Mouse (Mus musculus): ENCODE results near the gene Cenps. TPM values are rescaled to one million over a fixed set of nuclear protein-coding genes. Genes with fewer than 3 reads are reported as not detected.
A peak's percentile ranks its signal among the peaks of the same experiment; 100 is the strongest.
"Not testable (repeated sequence)": the region's sequence is repeated elsewhere in the genome, so short reads cannot be mapped to it uniquely, and the experiment has no call there.

The Cenps gene
- polyA plus RNA-seq, 1 experiment from 2014 or later = 25.3 TPM

DNA sequence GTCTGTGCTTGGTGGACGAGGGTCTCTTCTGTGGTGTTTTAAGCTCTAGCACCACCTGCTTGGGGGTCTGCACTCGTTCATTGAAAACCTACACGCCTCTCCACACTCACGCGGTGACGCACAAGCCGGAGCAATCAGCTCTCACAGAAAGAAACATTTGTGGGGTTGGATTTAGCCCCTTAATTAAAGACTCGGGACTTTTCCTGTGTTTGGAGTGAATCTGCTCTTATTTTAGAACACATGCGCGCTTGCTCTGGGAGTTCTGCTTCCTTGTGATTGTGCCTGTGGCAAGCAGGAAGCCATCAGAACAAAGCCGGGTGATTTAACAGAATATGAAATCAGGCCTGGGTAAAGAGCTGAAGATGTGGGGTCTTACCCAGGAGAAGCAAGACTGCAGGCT lies 10.8 kb downstream of the Cenps start, which contains the start of gene Cort:
Cort (minus strand) TSS at position 101 of the 400 bp plus-strand sequence.
- H3K36me3 ChIP-seq (ENCODE audit: insufficient read depth, low read length) = no peaks in the 10 kb centered on the region
- no peaks in the 10 kb centered on the region for H3K4me1 ChIP-seq (replicated peaks; ENCODE audit: insufficient read depth, low read length)
- H3K27me3 ChIP-seq (ENCODE audit: insufficient read depth, low read length) = no peaks in the 10 kb centered on the region
- no peak within 1 kb of the TSS for H3K4me2 ChIP-seq (ENCODE audit: low read length)
- no peak for DNase-seq (ENCODE audit: low spot score)
- H3K27ac ChIP-seq = no peak within 1 kb of the TSS
- H3K9me3 ChIP-seq (replicated peaks; ENCODE audit: low read length) = no peaks in the 10 kb centered on the region
- no peak within 1 kb of the TSS for H3K4me3 ChIP-seq (replicated peaks; ENCODE audit: low read depth, low read length)
- no peak within 1 kb of the TSS for H3K9ac ChIP-seq (ENCODE audit: low read depth, low read length)
- no peak for ATAC-seq (replicated peaks; ENCODE audit: low FRiP score, low read depth)
- no peak for TF ChIP-seq CTCF (IDR thresholded peaks at IDR 0.05; ENCODE audit: low read depth)
- 76% methylated on average over 11 of the region's 11 CpGs for WGBS

GRCm38 (mm10) chr4:149126115-149126509 lies 11.3 kb downstream of the Cenps start:
- no peak for TF ChIP-seq CTCF (IDR thresholded peaks at IDR 0.05; ENCODE audit: low read depth)
- H3K36me3 ChIP-seq (ENCODE audit: insufficient read depth, low read length) = no peaks in the 10 kb centered on the region
- DNase-seq (ENCODE audit: low spot score) (peak; percentile 64), ATAC-seq (replicated peaks; ENCODE audit: low FRiP score, low read depth) (no peak)
- no peak overlapping the region for H3K4me2 ChIP-seq (ENCODE audit: low read length)
- H3K9ac ChIP-seq (ENCODE audit: low read depth, low read length) = no peak overlapping the region
- H3K4me3 ChIP-seq (replicated peaks; ENCODE audit: low read depth, low read length) = no peak overlapping the region
- no peaks in the 10 kb centered on the region for H3K27me3 ChIP-seq (ENCODE audit: insufficient read depth, low read length)
- H3K4me1 ChIP-seq (replicated peaks; ENCODE audit: insufficient read depth, low read length) = no peaks in the 10 kb centered on the region
- no peak overlapping the region for H3K27ac ChIP-seq
- H3K9me3 ChIP-seq (replicated peaks; ENCODE audit: low read length) = no peaks in the 10 kb centered on the region
- WGBS = 36% methylated on average over 6 of the region's 6 CpGs

DNA sequence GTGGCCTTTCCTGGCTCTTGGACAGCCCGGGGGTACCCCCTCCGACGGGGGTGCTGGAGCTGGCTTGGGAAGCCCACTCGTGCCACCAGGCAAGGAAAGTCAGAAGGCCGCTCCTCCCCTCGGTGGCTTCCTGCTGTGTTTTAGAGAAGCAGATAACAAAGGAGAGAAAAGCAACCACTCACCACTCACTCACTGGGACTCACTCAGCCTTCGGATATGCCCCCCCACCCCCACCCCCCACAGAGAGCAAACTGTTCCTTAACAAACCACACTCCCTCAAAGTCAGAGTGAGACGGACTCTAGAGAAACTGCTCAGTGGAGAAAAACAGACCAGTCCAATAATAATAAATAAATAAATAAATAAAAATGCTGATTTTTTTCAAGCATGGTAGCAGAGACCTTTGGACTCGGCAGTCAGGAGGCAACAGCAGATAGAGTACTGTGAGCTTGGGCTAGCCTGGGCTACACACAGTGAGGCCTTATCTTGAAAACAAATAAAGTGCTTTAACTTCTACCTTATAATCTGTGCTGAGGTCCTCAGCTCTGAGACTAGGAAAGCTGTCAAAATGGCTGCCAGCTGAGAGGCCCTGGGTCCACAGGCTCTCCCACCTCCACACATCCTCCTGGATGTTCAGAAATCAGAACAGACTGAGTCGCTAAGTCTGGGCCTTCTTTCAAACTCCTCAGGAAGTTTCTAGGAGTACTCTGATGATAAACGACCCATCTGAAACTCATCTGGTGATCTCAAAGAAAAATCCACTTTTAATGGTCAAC lies 11.9 kb downstream of the Cenps start:
- Histone ChIP-seq H3K4me1 (replicated peaks; ENCODE audit: insufficient read depth, low read length) (no peaks in the 10 kb centered on the region), H3K27ac (no peak overlapping the region)
- 72% methylated on average over 11 of the region's 11 CpGs for WGBS

DNA sequence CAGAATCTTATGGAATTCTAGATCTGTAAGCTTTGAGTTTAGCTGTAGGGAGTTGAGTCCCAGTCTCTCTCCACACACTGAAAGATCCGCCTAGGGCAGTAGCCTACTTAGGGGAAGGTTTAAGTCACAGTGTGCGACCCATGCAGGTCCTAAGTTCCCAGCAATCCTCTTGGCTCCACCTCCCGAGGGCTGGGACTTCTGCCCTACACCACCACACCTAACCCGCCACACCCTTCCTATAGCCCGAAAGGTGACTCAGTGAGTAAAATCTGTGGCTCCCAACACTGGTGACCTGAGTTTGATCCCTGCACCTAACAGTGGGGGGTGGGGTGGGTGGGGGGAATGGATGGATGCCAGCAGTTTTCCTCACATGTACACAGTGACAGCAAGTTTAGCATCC lies 14.0 kb downstream of the Cenps start:
- Histone ChIP-seq H3K9ac (ENCODE audit: low read depth, low read length) (no peak overlapping the region), H3K4me1 (replicated peaks; ENCODE audit: insufficient read depth, low read length) (no peaks in the 10 kb centered on the region), H3K27me3 (ENCODE audit: insufficient read depth, low read length) (no peaks in the 10 kb centered on the region), H3K4me3 (replicated peaks; ENCODE audit: low read depth, low read length) (no peak overlapping the region), H3K4me2 (ENCODE audit: low read length) (no peak overlapping the region), H3K27ac (no peak overlapping the region), H3K9me3 (replicated peaks; ENCODE audit: low read length) (no peaks in the 10 kb centered on the region), H3K36me3 (ENCODE audit: insufficient read depth, low read length) (no peaks in the 10 kb centered on the region)
- no peak for DNase-seq (ENCODE audit: low spot score)
- TF ChIP-seq CTCF (IDR thresholded peaks at IDR 0.05; ENCODE audit: low read depth) = no peak
- WGBS = 62% methylated on average over 5 of the region's 5 CpGs
- ATAC-seq (replicated peaks; ENCODE audit: low FRiP score, low read depth) = no peak

More for the DNA sequence above, 11.9 kb downstream of the Cenps start:
- no peak overlapping the region for H3K9ac ChIP-seq (ENCODE audit: low read depth, low read length)
- DNase-seq (ENCODE audit: low spot score) (no peak), ATAC-seq (replicated peaks; ENCODE audit: low FRiP score, low read depth) (no peak)
- H3K4me2 ChIP-seq (ENCODE audit: low read length) = no peak overlapping the region
- no peaks in the 10 kb centered on the region for H3K27me3 ChIP-seq (ENCODE audit: insufficient read depth, low read length)
- H3K4me3 ChIP-seq (replicated peaks; ENCODE audit: low read depth, low read length) = no peak overlapping the region
- TF ChIP-seq CTCF (IDR thresholded peaks at IDR 0.05; ENCODE audit: low read depth) = no peak
- no peaks in the 10 kb centered on the region for H3K36me3 ChIP-seq (ENCODE audit: insufficient read depth, low read length)
- no peaks in the 10 kb centered on the region for H3K9me3 ChIP-seq (replicated peaks; ENCODE audit: low read length)

GRCm38 (mm10) chr4:149119978-149120562 lies 17.4 kb downstream of the Cenps start:
- H3K27ac ChIP-seq; ATAC-seq (replicated peaks; ENCODE audit: low FRiP score, low read depth); H3K27me3 ChIP-seq (ENCODE audit: insufficient read depth, low read length); H3K9me3 ChIP-seq (replicated peaks; ENCODE audit: low read length); DNase-seq (ENCODE audit: low spot score); H3K4me1 ChIP-seq (replicated peaks; ENCODE audit: insufficient read depth, low read length); H3K36me3 ChIP-seq (ENCODE audit: insufficient read depth, low read length); H3K9ac ChIP-seq (ENCODE audit: low read depth, low read length); H3K4me2 ChIP-seq (ENCODE audit: low read length); H3K4me3 ChIP-seq (replicated peaks; ENCODE audit: low read depth, low read length): not testable (repeated sequence)
- WGBS = 83% methylated on average over 12 of the region's 12 CpGs

GRCm38 (mm10) chr4:149103875-149104561 lies 33.4 kb downstream of the Cenps start, which contains the start of gene Dffa:
Dffa (plus strand) TSS chr4:149104146.
- under 1% methylated on average over 35 of the region's 35 CpGs for WGBS
- peaks cover 6% of the 10 kb centered on the region; the same call in 1 of the 2 replicates for H3K4me1 ChIP-seq (replicated peaks; ENCODE audit: insufficient read depth, low read length)
- peak within 1 kb of the TSS; percentile 51; the same call in 1 of the 2 replicates for H3K27ac ChIP-seq
- peak within 1 kb of the TSS; percentile 84 for H3K4me3 ChIP-seq (replicated peaks; ENCODE audit: low read depth, low read length)
- no peaks in the 10 kb centered on the region for H3K27me3 ChIP-seq (ENCODE audit: insufficient read depth, low read length)
- H3K9ac ChIP-seq (ENCODE audit: low read depth, low read length) = peak within 1 kb of the TSS; percentile 66
- H3K9me3 ChIP-seq (replicated peaks; ENCODE audit: low read length) = no peaks in the 10 kb centered on the region
- peak; percentile 16; the same call in 1 of the 2 replicates for TF ChIP-seq CTCF (IDR thresholded peaks at IDR 0.05; ENCODE audit: low read depth)
- DNase-seq (ENCODE audit: low spot score) (peak; percentile 94), ATAC-seq (replicated peaks; ENCODE audit: low FRiP score, low read depth) (peak; percentile 78)
- H3K36me3 ChIP-seq (ENCODE audit: insufficient read depth, low read length) = peaks cover 3% of the 10 kb centered on the region; the same call in 1 of the 2 replicates
- peak within 1 kb of the TSS; percentile 83 for H3K4me2 ChIP-seq (ENCODE audit: low read length)
